Mouse (Mus musculus) hindbrain, embryonic 13.5 days (tissue): ENCODE measurements around the gene Cacna1i. TPM values are rescaled to one million over a fixed set of nuclear protein-coding genes. Genes with fewer than 3 reads are reported as not detected.

Experiments used
- ATAC-seq: fragments of 200-750 bp; cut with Nextera tagmentation; 2 replicates; pipeline ENCODE4 v1.8.0; 2017; ENCODE audit warnings: moderate TSS enrichment; ENCODE audit not compliant: low FRiP score
- H3K27ac ChIP-seq: fragments of 300-500 bp; sonication (generic); 2 replicates; pipeline ENCODE4 v1.5.1; 2015; ENCODE audit warnings: inconsistent platforms, mild to moderate bottlenecking, moderate library complexity
- H3K27me3 ChIP-seq: fragments of 300-500 bp; sonication (generic); 2 replicates; pipeline ENCODE4 v1.6.1; 2015; ENCODE audit warnings: mild to moderate bottlenecking, inconsistent platforms
- H3K36me3 ChIP-seq: fragments of 300-500 bp; sonication (generic); 2 replicates; pipeline ENCODE4 v1.6.1; 2015; ENCODE audit warnings: mild to moderate bottlenecking, inconsistent platforms
- H3K4me1 ChIP-seq: fragments of 300-500 bp; sonication (generic); replicated peaks from 2 replicates; pipeline ENCODE4 v1.6.1; 2015; ENCODE audit warnings: inconsistent platforms
- H3K4me2 ChIP-seq: fragments of 300-500 bp; sonication (generic); 2 replicates; pipeline ENCODE4 v1.6.1; 2015; ENCODE audit warnings: inconsistent platforms, mild to moderate bottlenecking, moderate library complexity
- H3K4me3 ChIP-seq: fragments of 300-500 bp; sonication (generic); 2 replicates; pipeline ENCODE4 v1.5.1; 2015; ENCODE audit warnings: mild to moderate bottlenecking, inconsistent platforms
- H3K9ac ChIP-seq: fragments of 300-500 bp; sonication (generic); 2 replicates; pipeline ENCODE4 v1.6.1; 2015; ENCODE audit warnings: mild to moderate bottlenecking, inconsistent platforms
- H3K9me3 ChIP-seq: fragments of 300-500 bp; sonication (generic); 2 replicates; pipeline ENCODE4 v1.6.1; 2016; ENCODE audit warnings: inconsistent platforms
- WGBS: fragments of 180-500 bp; shearing (Covaris S2); methylation state at CpG from one replicate; pipeline ENCODE4 v1.1.7; 2015; 5-methylcytosine and 5-hydroxymethylcytosine counted together
- polyA plus RNA-seq: library from polyadenylated mRNA; unstranded; fragments of >200 nt; fragmentation: Nextera tagmentation; extraction: Ambion mirVana; gene quantifications from 2 replicates; pipeline ENCODE4 v1.2.1, GENCODE M21; 2015

Cacna1i gene
- polyA plus RNA-seq, 1 experiment from 2014 or later, result 0.34 TPM

DNA sequence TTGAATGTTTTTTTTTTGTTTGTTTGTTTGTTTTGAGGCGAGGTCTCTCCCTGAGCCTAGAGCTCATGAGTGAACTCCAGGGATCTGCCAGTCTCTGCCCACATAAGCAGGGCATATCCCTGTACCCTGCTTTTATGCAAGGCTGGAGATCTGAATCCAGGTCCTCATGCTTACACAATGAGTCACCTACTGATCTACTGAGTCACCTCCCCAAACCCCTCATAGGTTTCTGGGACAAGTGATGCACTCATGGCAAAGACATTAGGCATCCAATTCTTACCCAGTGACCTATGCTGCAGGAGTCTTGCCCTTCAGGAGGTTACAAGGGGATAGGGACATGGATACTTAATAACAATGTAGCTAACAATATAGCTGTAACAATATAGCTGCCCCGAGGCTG lies 100.1 kb downstream of the Cacna1i start:
- no peak for ATAC-seq
- 84% methylated on average over 2 of the region's 2 CpGs for WGBS
- Histone ChIP-seq H3K4me2 (no peak overlapping the region), H3K4me3 (no peak overlapping the region), H3K4me1 (no peaks in the 10 kb centered on the region), H3K9ac (no peak overlapping the region), H3K27ac (no peak overlapping the region), H3K27me3 (no peaks in the 10 kb centered on the region), H3K9me3 (no peaks in the 10 kb centered on the region), H3K36me3 (no peaks in the 10 kb centered on the region)

DNA sequence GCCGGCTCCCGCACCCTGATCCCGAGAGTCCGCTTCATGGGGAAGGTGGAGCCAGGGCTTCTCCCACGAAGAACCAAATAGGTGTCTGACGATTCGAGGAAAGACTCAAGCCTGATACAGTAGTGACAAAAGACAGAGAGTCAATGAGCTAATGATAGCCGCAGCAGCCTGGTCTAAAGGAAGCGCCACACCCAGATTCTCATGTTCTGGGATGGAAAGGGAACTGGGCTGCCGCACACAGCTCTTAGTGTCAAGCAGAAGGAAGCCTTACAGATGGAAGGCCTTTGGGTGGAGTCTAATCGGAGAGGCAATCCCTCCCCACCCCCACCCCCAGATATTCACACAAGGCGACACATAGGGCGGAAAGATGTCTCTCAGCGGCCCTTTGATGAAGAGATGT lies 104.8 kb downstream of the Cacna1i start:
- no peak overlapping the region for H3K4me3 ChIP-seq
- H3K9me3 ChIP-seq, result no peaks in the 10 kb centered on the region
- no peak overlapping the region for H3K4me2 ChIP-seq
- no peak overlapping the region for H3K9ac ChIP-seq
- H3K27ac ChIP-seq, result no peak overlapping the region
- H3K4me1 ChIP-seq, result no peaks in the 10 kb centered on the region
- WGBS, result 88% methylated on average over 14 of the region's 14 CpGs
- ATAC-seq, result no peak
- H3K36me3 ChIP-seq, result no peaks in the 10 kb centered on the region
- H3K27me3 ChIP-seq, result no peaks in the 10 kb centered on the region

GRCm38 (mm10) chr15:80395035-80395434 lies 108.0 kb downstream of the Cacna1i start:
- Histone ChIP-seq H3K4me1 (no peaks in the 10 kb centered on the region), H3K27me3 (no peaks in the 10 kb centered on the region), H3K4me2 (no peak overlapping the region), H3K9ac (no peak overlapping the region), H3K9me3 (no peaks in the 10 kb centered on the region), H3K4me3 (no peak overlapping the region), H3K27ac (no peak overlapping the region), H3K36me3 (no peaks in the 10 kb centered on the region)
- WGBS, result 81% methylated on average over 22 of the region's 22 CpGs
- no peak for ATAC-seq

DNA sequence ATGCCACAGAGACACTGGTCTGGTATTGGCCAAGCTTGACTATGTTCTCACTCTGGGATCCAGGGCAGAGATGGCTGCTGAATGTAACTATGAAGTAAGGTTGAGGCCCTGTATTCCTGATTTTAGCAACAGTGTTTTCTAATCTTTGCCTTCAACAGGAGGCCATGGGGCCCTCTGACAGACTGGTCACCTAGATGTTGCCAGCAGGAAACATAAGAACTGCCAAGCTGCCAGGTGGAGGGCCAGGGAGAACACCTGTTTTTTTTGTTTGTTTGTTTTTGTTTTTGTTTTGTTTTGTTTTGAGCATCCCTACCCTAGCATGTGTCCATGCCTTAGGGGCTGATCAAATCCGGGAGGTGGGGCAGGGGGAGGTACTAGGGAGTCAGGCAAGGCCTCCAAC lies 112.4 kb downstream of the Cacna1i start:
- no peaks in the 10 kb centered on the region for H3K9me3 ChIP-seq
- no peak overlapping the region for H3K4me2 ChIP-seq
- H3K9ac ChIP-seq, result no peak overlapping the region
- WGBS, result 72% methylated on average over 1 of the region's 1 CpGs
- no peak overlapping the region for H3K4me3 ChIP-seq
- no peak overlapping the region for H3K27ac ChIP-seq
- ATAC-seq, result no peak
- no peaks in the 10 kb centered on the region for H3K36me3 ChIP-seq
- H3K4me1 ChIP-seq, result peaks cover 16% of the 10 kb centered on the region
- no peaks in the 10 kb centered on the region for H3K27me3 ChIP-seq

DNA sequence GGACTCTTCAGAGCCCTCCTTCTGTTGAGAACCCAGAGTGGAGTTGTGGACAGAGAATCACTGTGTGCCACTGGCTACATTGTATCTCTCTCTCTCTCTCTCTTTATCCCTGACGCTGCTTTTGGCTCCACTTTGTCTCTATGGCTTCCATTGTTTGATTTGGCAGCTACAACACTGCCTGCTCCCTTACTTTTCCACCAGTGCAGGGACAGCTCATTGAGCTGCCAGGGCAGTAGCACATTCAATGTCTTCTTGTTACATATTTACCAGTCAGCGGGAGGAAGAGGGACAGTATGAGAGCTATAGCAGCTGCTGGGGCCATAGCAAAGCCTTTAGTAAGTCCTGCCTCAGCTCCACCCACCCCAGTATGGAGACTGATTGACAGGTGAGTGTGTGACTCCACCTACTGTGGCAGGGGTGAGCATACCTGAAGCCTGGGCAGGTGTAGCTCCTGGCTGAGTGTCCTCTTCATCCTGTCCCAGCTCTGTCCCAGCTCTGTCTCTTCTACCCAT lies 114.4 kb downstream of the Cacna1i start:
- Histone ChIP-seq H3K36me3 (no peaks in the 10 kb centered on the region), H3K4me3 (no peak overlapping the region), H3K27me3 (no peaks in the 10 kb centered on the region), H3K4me1 (peaks cover 16% of the 10 kb centered on the region), H3K9me3 (no peaks in the 10 kb centered on the region), H3K27ac (peak overlapping the region; percentile 52; the same call in 1 of the 2 replicates), H3K9ac (no peak overlapping the region), H3K4me2 (no peak overlapping the region)
- 13% methylated on average over 2 of the region's 2 CpGs for WGBS
- no peak for ATAC-seq

DNA sequence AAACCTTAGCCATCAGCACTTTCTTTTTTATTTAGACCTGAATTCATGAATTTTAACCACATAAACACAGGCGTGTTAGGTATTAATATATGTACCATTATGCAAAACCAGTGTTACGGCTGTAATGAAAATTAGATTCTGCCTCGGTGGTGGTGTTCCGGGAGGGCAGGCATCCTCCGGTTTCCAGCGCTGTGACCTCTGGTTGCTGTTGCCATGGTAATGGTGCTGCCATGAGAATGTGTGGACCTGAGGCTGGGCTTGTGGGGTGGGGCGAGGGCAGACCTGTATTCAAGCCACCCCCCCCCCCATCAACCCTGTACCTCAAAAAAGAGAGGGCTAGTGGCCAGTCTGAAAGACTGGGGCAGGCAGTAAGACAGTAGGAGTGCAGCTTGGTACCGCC lies 114.9 kb downstream of the Cacna1i start:
- ATAC-seq, result no peak
- no peaks in the 10 kb centered on the region for H3K27me3 ChIP-seq
- H3K36me3 ChIP-seq, result no peaks in the 10 kb centered on the region
- peaks cover 16% of the 10 kb centered on the region for H3K4me1 ChIP-seq
- H3K27ac ChIP-seq, result peak overlapping the region; percentile 52; the same call in 1 of the 2 replicates
- no peaks in the 10 kb centered on the region for H3K9me3 ChIP-seq
- 19% methylated on average over 8 of the region's 8 CpGs for WGBS
- no peak overlapping the region for H3K4me3 ChIP-seq
- H3K9ac ChIP-seq, result no peak overlapping the region
- no peak overlapping the region for H3K4me2 ChIP-seq

DNA sequence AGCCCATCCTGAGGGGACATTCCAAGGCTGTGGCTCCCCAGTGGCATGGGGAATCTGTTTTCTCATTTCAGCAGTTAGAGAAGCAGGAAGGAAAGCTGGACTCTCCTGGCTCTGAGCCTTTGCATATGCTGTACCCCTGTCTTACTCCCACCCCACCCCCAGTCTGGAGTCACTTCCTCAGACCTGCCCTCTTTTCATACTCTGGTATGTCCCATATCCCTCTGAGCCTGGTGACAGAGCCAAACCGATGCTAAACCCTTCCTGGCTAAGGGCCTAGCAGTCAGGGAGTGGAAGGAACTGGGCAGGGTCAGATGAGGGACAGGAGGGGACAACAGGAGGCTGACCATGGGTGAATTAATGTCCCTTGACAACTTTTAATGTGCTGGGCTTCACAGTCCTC lies 120.8 kb downstream of the Cacna1i start:
- 32% methylated on average over 1 of the region's 1 CpGs for WGBS
- no peaks in the 10 kb centered on the region for H3K27me3 ChIP-seq
- H3K36me3 ChIP-seq, result no peaks in the 10 kb centered on the region
- ATAC-seq, result no peak
- no peaks in the 10 kb centered on the region for H3K4me1 ChIP-seq
- no peak overlapping the region for H3K4me2 ChIP-seq
- no peak overlapping the region for H3K27ac ChIP-seq
- no peak overlapping the region for H3K4me3 ChIP-seq
- H3K9ac ChIP-seq, result no peak overlapping the region
- H3K9me3 ChIP-seq, result no peaks in the 10 kb centered on the region

GRCm38 (mm10) chr15:80410661-80411060 lies 123.6 kb downstream of the Cacna1i start:
- H3K9ac ChIP-seq, result no peak overlapping the region
- no peak overlapping the region for H3K4me3 ChIP-seq
- H3K4me2 ChIP-seq, result no peak overlapping the region
- H3K4me1 ChIP-seq, result peaks cover 16% of the 10 kb centered on the region
- no peaks in the 10 kb centered on the region for H3K9me3 ChIP-seq
- ATAC-seq, result no peak
- H3K27ac ChIP-seq, result no peak overlapping the region
- no peaks in the 10 kb centered on the region for H3K36me3 ChIP-seq
- WGBS, result 61% methylated on average over 7 of the region's 7 CpGs
- H3K27me3 ChIP-seq, result no peaks in the 10 kb centered on the region

DNA sequence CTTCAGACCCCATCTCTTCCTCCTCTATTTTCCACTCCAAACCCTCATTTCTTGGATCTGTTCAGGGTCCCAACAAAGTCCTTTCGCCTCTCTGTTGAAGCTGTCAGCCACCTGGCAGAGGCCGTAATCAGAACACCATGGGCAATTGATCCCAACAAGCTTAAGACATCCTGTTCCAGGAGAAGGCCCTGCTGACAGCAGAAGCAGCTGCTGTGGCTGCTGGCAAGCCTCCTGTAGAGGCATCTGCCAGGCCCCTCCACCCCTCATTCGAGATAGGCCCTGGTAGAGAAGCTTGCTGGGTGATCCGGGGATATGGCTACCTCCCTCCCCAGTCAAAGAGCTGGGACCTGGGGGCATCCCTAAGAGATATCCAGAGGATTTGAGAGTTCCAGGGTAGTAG lies 126.0 kb downstream of the Cacna1i start:
- no peak overlapping the region for H3K4me2 ChIP-seq
- no peak overlapping the region for H3K4me3 ChIP-seq
- H3K4me1 ChIP-seq, result peaks cover 22% of the 10 kb centered on the region
- ATAC-seq, result no peak
- WGBS, result 73% methylated on average over 4 of the region's 4 CpGs
- H3K9me3 ChIP-seq, result no peaks in the 10 kb centered on the region
- H3K27ac ChIP-seq, result no peak overlapping the region
- H3K27me3 ChIP-seq, result no peaks in the 10 kb centered on the region
- H3K36me3 ChIP-seq, result no peaks in the 10 kb centered on the region
- H3K9ac ChIP-seq, result no peak overlapping the region

- Histone ChIP-seq H3K27ac (peak overlapping the region; percentile 40; the same call in 1 of the 2 replicates), H3K4me3 (no peak overlapping the region), H3K9ac (no peak overlapping the region), H3K36me3 (no peaks in the 10 kb centered on the region), H3K4me2 (no peak overlapping the region), H3K9me3 (no peaks in the 10 kb centered on the region), H3K27me3 (no peaks in the 10 kb centered on the region), H3K4me1 (peaks cover 22% of the 10 kb centered on the region)
- 86% methylated on average over 17 of the region's 17 CpGs for WGBS
- no peak for ATAC-seq
Observed at GRCm38 (mm10) chr15:80413988-80414721, 127.1 kb downstream of the Cacna1i start.

DNA sequence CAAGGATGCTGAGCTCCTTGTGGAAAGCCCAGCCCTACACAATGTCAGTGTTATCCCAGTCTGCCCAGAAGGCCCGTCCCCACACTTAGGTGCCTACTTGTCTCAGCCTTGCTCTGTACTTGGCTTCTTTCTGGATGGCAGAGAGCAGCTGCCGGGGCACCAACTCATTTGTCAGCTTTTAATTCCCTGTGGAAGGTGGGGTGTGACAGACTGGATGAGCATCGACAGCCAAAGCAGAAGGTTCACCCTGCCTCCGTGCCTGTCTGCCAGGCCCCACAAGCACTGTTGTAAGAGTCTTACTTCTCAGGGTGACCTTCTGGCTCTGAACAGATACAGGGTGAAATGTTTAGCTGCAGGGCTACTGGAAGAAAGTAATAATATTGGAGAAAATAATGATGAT lies 128.1 kb downstream of the Cacna1i start:
- Histone ChIP-seq H3K27me3 (no peaks in the 10 kb centered on the region), H3K36me3 (no peaks in the 10 kb centered on the region), H3K4me3 (no peak overlapping the region), H3K9me3 (no peaks in the 10 kb centered on the region), H3K9ac (no peak overlapping the region), H3K4me1 (peaks cover 22% of the 10 kb centered on the region), H3K27ac (no peak overlapping the region), H3K4me2 (no peak overlapping the region)
- WGBS, result 62% methylated on average over 4 of the region's 4 CpGs
- ATAC-seq, result no peak

- no peak overlapping the region for H3K4me2 ChIP-seq
- no peak overlapping the region for H3K27ac ChIP-seq
- peaks cover 22% of the 10 kb centered on the region for H3K4me1 ChIP-seq
- H3K36me3 ChIP-seq, result no peaks in the 10 kb centered on the region
- H3K9ac ChIP-seq, result no peak overlapping the region
- no peak for ATAC-seq
- no peak overlapping the region for H3K4me3 ChIP-seq
- H3K27me3 ChIP-seq, result no peaks in the 10 kb centered on the region
- H3K9me3 ChIP-seq, result no peaks in the 10 kb centered on the region
- 69% methylated on average over 8 of the region's 9 CpGs for WGBS
Observed at GRCm38 (mm10) chr15:80417066-80417465, 130.0 kb downstream of the Cacna1i start.

DNA sequence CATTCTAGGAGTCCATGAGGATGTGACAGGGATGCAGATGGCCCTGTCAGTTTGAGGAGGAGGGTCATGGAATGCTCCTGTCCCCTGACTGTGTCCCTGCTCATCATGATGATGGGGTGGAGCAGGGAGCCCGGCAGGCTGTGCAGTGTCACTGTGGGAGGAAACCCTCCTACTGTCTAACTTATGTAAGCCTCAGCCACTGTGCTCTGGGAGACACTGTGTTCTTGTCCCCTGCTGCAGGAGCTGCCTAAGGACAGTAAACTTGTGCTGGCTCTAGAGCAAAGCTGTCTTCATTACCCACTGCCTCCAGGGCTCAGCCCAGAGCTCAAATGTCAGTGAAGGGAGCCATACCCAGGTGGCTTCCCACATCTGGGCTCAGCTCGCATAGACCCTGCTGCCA lies 131.1 kb downstream of the Cacna1i start:
- Histone ChIP-seq H3K27me3 (no peaks in the 10 kb centered on the region), H3K27ac (no peak overlapping the region), H3K4me1 (peaks cover 22% of the 10 kb centered on the region), H3K9me3 (no peaks in the 10 kb centered on the region), H3K4me3 (no peak overlapping the region), H3K9ac (no peak overlapping the region), H3K4me2 (no peak overlapping the region), H3K36me3 (no peaks in the 10 kb centered on the region)
- WGBS, result 77% methylated on average over 2 of the region's 2 CpGs
- no peak for ATAC-seq
